Mouse (Mus musculus) MEL (cell line): ENCODE measurements around the gene Jarid2.

Experiments
- CHD2 ChIP-seq: IDR thresholded peaks from 2 replicates; pipeline ENCODE4 v1.6.1; 2011; ENCODE audit warnings: low read length, improper control_type of control experiment
- CTCF ChIP-seq, 3 experiments: IDR thresholded peaks in 2 of 3; conservative IDR thresholded peaks in 1 of 3; 2 replicates each; pipeline ENCODE4 v1.5.1; 2011 to 2012; ENCODE audit warnings: low read length in 3 of 3, low read depth in 2 of 3, mild to moderate bottlenecking in 2 of 3, improper control_type of control experiment in 1 of 3, inconsistent platforms in 1 of 3, mixed read lengths in 1 of 3, moderate library complexity in 1 of 3; ENCODE audit not compliant: control insufficient read depth in 1 of 3, insufficient read depth in 1 of 3, poor library complexity in 1 of 3, severe bottlenecking in 1 of 3
- E2F4 ChIP-seq: IDR thresholded peaks from 2 replicates; pipeline ENCODE4 v1.6.1; 2011; ENCODE audit warnings: low read depth, low read length, improper control_type of control experiment, borderline replicate concordance
- HCFC1 ChIP-seq: IDR thresholded peaks from 2 replicates; pipeline ENCODE4 v1.6.1; 2012; ENCODE audit warnings: low read depth, mild to moderate bottlenecking, inconsistent platforms, low read length, improper control_type of control experiment, moderate library complexity
- MAX ChIP-seq: IDR thresholded peaks from 2 replicates; pipeline ENCODE4 v1.6.1; 2011; ENCODE audit warnings: low read length, improper control_type of control experiment
- MYC ChIP-seq: IDR thresholded peaks from 2 replicates; pipeline ENCODE4 v1.6.1; 2011; ENCODE audit warnings: low read depth, mild to moderate bottlenecking, low read length, improper control_type of control experiment, moderate library complexity
- POLR2A ChIP-seq, 2 experiments: IDR thresholded peaks; 2 replicates each; pipeline ENCODE4 v1.6.1; 2011 to 2012; ENCODE audit warnings: low read length in 2 of 2, mild to moderate bottlenecking in 2 of 2, control low read depth in 1 of 2, improper control_type of control experiment in 1 of 2, low read depth in 1 of 2, moderate library complexity in 1 of 2; ENCODE audit not compliant: control insufficient read depth in 1 of 2, insufficient read depth in 1 of 2, poor library complexity in 1 of 2
- POLR2AphosphoS2 ChIP-seq: IDR thresholded peaks from 2 replicates; pipeline ENCODE4 v1.6.1; 2011; ENCODE audit warnings: low read length, improper control_type of control experiment
- TCF12 ChIP-seq: IDR thresholded peaks from 2 replicates; pipeline ENCODE4 v1.6.1; 2014; ENCODE audit warnings: low read depth, mild to moderate bottlenecking, inconsistent platforms, low read length, improper control_type of control experiment, moderate library complexity
- USF2 ChIP-seq, 2 experiments: IDR thresholded peaks; 2 replicates each; pipeline ENCODE4 v1.6.1; 2011 to 2012; ENCODE audit warnings: improper control_type of control experiment in 2 of 2, low read length in 2 of 2, borderline replicate concordance in 1 of 2, inconsistent platforms in 1 of 2, low read depth in 1 of 2, mild to moderate bottlenecking in 1 of 2; ENCODE audit not compliant: insufficient read depth in 1 of 2
- ZC3H11A ChIP-seq: IDR thresholded peaks from 2 replicates; pipeline ENCODE4 v1.6.1; 2012; ENCODE audit warnings: low read depth, mild to moderate bottlenecking, inconsistent platforms, low read length, improper control_type of control experiment

- TF ChIP-seq POLR2A (IDR thresholded peaks at IDR 0.05; ENCODE audit: control insufficient read depth in 1 of 2, insufficient read depth in 1 of 2, low read depth in 1 of 2, low read length in 2 of 2, poor library complexity in 1 of 2) = no peak
- no peak for TF ChIP-seq CHD2
- no peak for TF ChIP-seq CTCF (IDR thresholded peaks at IDR 0.05 in 2 of 3, conservative IDR thresholded peaks at IDR 0.05 in 1 of 3; ENCODE audit: control insufficient read depth in 1 of 3, insufficient read depth in 1 of 3, low read depth in 2 of 3, low read length in 3 of 3, poor library complexity in 1 of 3, severe bottlenecking in 1 of 3)
- TF ChIP-seq MAX = no peak
- no peak for TF ChIP-seq TCF12
- TF ChIP-seq USF2 (IDR thresholded peaks at IDR 0.05; ENCODE audit: borderline replicate concordance in 1 of 2, insufficient read depth in 1 of 2, low read depth in 1 of 2, low read length in 2 of 2) = no peak
- no peak for TF ChIP-seq HCFC1
- no peak for TF ChIP-seq MYC
- no peak for TF ChIP-seq POLR2AphosphoS2
- TF ChIP-seq E2F4 = no peak
- no peak for TF ChIP-seq ZC3H11A
These were observed 83.1 kb downstream of the Jarid2 start for GRCm38 (mm10) chr13:44812381-44812780.
